Mouse (Mus musculus) cerebellum, adult 2 months (tissue): ENCODE measurements at regions not wholly inside any gene's neighbourhood (a gene's known extent, or its start where the extent isn't known, plus 50 kb on each side); places are given as distances from the start of the nearest gene placed in this dataset.

ENCODE experiments used
- CTCF ChIP-seq: fragments of 200-500 bp; IDR thresholded peaks from 2 replicates; pipeline ENCODE4 v1.5.1; 2011; ENCODE audit warnings: low read depth, mild to moderate bottlenecking, control low read depth, low read length, moderate library complexity, borderline replicate concordance; ENCODE audit not compliant: insufficient read depth
- POLR2A ChIP-seq: fragments of 200-500 bp; IDR thresholded peaks from 2 replicates; pipeline ENCODE4 v1.6.1; 2011; ENCODE audit warnings: low read length, control low read depth, borderline replicate concordance; ENCODE audit not compliant: insufficient read depth

GRCm38 (mm10) chr5:35216271-35216670, 61.8 kb upstream of the Adra2c start:
- TF ChIP-seq POLR2A (no peak), CTCF (no peak)
